Mouse (Mus musculus) ES-E14 (cell line): ENCODE data around the gene Ank3.

Experiments used
- HCFC1 ChIP-seq: IDR thresholded peaks from 2 replicates; pipeline ENCODE4 v1.6.1; 2012; ENCODE audit warnings: low read length, inconsistent platforms, borderline replicate concordance; ENCODE audit not compliant: insufficient read depth
- ZC3H11A ChIP-seq: IDR thresholded peaks from 2 replicates; pipeline ENCODE4 v1.6.1; 2012; ENCODE audit warnings: low read depth, mild to moderate bottlenecking, inconsistent platforms, low read length, borderline replicate concordance
- ZNF384 ChIP-seq: IDR thresholded peaks from 2 replicates; pipeline ENCODE4 v1.6.1; 2012; ENCODE audit warnings: low read depth, low read length, inconsistent platforms

DNA sequence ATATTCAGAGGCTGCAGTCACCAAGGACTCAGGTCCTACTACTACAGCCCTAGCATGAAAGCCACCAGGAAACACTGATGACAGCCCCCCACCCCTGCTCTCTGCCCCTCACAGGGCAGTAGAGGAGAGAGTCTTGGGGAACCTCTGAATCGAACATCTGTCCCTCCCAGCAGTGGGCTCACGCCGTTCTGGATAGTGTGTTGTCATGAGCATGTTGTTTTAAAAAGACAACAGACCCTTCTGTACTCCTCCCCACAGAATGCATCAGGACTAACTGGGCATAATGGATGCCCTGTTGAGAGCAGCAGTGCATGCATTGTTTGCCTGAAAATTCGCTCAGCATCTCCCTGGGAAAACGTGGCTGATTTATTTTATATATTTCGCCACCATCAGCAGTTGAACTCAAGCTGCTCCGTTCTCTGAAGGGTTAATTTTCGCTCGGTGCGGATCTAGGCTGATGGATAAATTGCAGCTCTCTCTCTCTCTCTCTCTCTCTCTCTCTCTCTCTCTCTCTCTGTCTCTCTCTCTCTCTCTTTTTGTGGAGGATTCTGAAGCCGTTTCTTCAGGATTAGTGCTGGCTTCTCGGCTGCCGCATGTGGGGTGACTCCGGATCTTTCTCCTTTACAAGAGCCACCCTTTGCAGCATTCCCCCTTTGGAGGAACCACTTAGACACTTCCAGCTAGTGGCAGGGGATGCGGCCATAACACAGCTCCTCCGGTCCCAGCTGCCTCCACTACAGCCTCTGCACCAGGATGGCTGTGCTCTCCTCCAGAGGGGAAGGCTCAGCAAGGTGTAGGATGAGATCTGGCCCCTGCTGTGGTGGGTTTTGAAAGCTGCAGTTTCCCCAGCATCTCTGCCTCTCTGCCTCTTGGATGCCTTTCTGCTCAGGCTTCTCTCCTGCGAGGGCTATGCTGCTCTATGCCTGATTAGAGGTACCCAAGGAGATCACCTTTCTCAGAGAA lies 307.5 kb downstream of the Ank3 start:
- no peak for TF ChIP-seq HCFC1
- TF ChIP-seq ZNF384: no peak
- TF ChIP-seq ZC3H11A: no peak
